Mouse (Mus musculus): ENCODE measurements around the gene Scg3.

GRCm38 (mm10) chr9:75679629-75680028, 4.2 kb downstream of the Scg3 start:
- TF ChIP-seq CTCF (IDR thresholded peaks at IDR 0.05; ENCODE audit: low read depth, low read length) (no peak), POLR2A (IDR thresholded peaks at IDR 0.05; ENCODE audit: extremely low read depth, insufficient read depth, low read length) (no peak)
